Mouse (Mus musculus) urinary bladder, postnatal 14 days (tissue): ENCODE data around the gene Zbtb8b.
"Not testable (repeated sequence)": the region's sequence is repeated elsewhere in the genome, so short reads cannot be mapped to it uniquely, and the experiment has no call there.

ENCODE experiments used
- DNase-seq: peaks from one replicate; pipeline ENCODE4 v3.0.0; 2021; ENCODE audit warnings: low spot score

The Zbtb8b gene

DNA sequence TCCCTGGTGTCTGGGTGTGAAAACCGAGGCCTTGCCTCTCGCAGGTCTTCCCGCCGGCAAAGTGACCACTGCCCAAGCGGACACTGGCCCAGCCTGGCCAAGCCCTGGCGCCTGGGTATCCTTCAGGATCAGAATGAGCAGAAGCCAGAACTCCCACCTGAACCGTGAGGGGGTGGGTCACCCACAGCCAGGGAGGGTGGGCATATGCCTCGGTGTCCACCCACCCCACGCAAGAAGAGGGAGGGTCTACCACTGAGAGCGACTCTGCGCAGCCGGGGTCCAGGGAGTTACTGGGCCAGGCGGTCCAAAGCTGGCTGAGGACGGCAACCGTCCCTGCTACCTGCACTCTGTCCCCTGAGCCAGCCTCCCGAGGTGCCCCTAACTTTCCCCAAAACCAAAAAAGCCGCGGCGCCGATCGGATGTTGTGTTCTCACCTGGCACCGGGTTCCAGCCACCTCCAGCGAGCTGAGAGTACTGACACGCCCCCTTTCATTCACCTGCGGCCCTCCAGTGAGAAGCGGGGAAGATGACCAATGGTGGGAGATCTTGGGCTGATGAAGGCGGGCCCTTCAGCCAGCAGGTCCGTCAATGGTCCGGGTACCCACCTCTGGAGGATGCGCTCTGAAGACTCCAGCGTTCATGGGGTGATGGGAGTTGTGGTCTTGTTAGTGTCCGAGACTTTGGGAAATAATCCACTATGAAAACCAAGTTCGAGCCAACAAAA lies at the start of gene Zbtb8b:
Zbtb8b (minus strand) TSS at position 514 of the 724 bp plus-strand sequence.
- peak; percentile 79 for DNase-seq

DNA sequence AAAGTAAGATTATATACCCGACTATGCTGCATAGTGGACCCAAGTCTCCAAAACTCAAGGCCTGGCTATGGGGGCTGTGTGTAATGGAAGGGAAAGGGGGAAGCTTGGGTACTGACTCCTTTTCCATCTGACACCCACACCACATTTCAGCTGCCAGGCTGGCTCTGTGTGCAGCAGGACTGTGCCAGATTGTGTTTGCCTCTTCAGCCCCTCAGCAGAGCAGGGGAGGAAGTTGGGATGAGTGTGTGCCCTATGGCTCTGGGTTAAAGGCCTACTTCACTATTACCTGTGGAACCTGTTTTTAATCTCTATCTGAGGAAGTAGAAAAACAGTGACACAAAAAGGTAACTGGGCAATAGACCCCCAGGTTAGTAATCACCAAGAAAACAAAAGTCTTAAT lies 40.4 kb upstream of the Zbtb8b start:
- DNase-seq = no peak

GRCm38 (mm10) chr4:129479863-129480262 lies 39.2 kb upstream of the Zbtb8b start:
- DNase-seq = no peak

- DNase-seq = no peak
These were observed 35.4 kb upstream of the Zbtb8b start for GRCm38 (mm10) chr4:129476047-129476446.

DNA sequence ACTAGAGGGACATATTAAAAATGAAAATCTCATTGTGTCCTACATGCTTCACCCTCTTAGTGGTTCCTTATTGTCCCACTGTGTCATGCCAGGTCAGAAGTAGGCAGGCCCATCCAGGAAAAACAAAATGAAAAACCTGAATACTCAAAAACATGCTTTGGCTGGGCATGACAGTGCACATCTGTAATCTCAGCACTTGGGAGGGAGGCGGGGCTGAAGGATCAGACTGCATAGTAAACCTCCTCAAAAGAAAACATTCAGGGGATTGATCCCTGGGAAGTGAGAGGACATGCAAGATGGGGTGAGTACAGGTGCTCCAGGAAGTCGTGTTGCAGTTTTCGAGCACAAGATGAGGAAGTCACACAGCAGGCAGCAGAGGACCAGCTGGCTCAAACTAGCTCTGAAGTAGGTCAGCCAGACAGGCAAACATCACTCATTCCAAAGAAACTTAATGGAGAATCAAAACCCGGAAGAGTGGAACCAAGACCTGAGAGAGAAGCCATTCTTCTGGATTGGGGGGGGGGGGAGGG lies 23.7 kb upstream of the Zbtb8b start:
- DNase-seq = no peak

DNA sequence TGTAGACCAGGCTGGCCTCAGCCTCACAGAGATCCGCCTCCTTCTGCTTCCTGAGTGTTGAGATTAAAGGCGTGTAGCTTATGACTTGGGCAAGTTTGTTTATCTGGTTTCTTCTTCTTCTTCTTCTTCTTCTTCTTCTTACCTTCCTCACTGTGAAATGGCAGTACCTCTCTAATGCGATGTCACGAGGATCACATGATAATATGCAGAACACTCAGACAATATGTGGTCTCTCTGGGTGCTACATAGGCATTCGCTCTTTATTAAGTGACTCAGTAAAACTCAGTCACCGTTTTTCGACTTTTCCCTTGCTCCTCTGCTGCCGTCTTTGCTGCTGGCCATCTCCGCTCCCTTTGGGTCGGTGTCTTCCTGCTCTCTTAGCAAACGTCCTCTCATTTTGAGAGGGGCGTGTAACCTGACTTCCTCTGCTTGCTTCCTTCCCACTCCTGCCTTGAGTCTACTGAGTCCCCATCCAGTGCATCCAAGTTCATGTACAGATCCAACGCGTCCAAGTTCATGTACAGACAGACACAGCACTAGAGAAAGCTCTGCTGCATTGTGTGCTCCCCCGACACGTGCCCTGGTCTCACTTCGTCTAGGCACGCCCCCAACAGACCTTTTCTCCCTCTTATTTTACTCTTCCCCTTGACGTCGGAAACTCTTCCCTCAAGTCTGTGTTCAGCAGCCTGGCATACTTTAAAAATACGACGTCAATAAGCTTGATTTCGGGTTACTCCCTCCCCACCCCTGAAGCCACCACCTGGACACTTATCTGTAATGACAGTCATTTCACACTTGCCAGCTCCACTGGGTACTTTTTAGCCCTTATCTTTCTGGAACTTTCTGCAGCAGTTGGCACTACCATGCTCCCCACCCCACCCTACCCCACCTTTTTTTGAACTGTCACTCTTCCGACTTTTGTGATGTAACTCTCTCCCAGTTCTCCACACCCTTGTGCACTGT lies 22.7 kb upstream of the Zbtb8b start:
- DNase-seq = no peak

GRCm38 (mm10) chr4:129462118-129462517 lies 21.5 kb upstream of the Zbtb8b start:
- DNase-seq = no peak

- DNase-seq = peak; percentile 99
These were observed 20.7 kb upstream of the Zbtb8b start, which contains the start of gene Bsdc1 for GRCm38 (mm10) chr4:129461183-129461960. TSS of gene Bsdc1 (plus strand) at chr4:129461581.

DNA sequence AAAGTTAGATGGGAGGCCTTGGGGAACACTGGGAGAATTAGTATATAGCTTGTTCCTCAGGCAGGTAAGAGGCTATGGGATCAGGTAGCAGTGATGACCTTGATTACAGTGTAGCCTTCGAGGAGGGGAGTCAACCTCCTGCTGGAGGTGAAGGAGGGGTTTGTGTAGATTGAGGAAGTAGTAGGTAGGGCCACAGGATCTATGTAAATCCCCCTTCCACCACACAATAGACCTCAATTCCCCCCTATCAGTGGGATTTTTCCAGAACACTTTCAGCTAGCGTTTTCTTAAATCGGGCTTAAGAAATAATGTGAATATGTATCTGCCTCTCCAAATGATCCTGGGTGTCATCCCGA lies 20.2 kb upstream of the Zbtb8b start:
- DNase-seq = no peak

DNA sequence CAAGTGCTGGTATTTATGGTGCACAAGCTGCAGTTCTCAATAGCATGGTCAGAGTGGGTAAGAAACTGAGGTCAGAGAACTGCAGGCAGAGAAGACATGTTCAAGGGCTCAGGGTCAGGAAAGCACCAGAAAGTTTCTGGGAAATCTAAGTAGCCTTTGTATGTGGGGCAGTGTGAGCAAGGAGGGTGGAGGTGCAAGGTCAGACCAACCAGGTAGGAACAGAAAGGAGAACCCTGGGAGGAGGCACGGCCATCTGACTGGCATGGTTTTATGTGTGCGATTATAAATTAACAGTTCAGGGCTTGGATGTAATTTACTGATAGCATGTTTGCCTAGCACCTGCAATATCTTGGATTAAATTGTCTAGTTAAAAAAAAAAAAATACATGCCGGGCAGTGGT lies 19.1 kb upstream of the Zbtb8b start:
- no peak for DNase-seq

GRCm38 (mm10) chr4:129457311-129457710 lies 16.7 kb upstream of the Zbtb8b start:
- not testable (repeated sequence) for DNase-seq

DNA sequence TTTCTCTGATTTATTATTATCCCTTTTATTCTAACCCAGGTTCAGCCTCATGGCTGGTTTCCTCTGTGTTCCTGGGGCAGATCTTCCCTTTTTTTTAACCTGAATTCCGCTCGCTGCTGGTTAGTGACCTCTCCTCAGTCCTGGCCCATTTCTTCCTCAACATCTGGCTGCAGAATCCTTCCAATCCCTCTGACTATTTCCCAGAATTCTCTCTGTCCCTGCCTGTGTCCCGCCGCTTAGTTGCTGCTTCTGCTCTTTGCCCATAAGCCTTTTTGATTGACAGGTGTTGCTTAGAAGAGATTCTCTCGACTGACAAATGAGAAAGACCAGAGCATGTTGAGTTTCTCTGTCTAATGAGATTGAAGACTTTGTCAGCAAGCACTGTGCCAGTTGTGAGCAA lies 15.5 kb upstream of the Zbtb8b start:
- no peak for DNase-seq

GRCm38 (mm10) chr4:129455265-129455664 lies 14.6 kb upstream of the Zbtb8b start:
- DNase-seq = peak; percentile 64

DNA sequence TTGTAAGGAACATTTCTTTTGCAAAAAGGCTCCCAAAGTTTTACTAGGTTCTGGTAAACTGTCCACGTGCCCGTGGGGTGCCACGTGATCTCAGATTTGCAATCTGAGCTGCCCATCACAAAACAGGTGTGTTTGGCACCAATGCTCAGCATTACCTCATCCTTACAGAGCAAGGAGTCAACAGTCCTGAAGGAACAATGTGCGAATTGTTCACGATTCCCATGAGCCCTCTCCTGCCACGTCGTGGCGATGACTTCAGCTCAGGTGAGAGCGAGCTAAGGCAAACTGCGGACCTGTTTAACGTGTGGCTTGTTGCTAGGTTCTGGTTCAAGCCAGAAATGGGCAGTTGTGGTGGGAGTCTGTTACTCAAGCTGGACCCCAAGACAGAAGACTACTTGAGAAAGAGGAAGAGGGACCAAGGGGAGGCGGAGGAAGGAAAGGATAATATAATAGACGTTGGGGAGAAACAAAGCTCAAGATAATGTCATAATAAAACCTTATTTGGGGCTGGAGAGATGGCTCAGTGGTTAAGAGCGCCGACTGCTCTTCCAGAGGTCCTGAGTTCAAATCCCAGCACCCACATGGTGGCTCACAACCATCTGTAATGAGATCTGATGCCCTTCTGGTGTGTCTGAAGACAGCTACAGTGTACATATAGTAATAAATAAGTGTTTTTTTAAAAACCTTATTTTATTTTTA lies 11.0 kb upstream of the Zbtb8b start:
- no peak for DNase-seq

- DNase-seq = no peak
These were observed 10.2 kb upstream of the Zbtb8b start for GRCm38 (mm10) chr4:129450851-129451250.

- no peak for DNase-seq
These were observed 8.1 kb upstream of the Zbtb8b start for GRCm38 (mm10) chr4:129448713-129449112.

DNA sequence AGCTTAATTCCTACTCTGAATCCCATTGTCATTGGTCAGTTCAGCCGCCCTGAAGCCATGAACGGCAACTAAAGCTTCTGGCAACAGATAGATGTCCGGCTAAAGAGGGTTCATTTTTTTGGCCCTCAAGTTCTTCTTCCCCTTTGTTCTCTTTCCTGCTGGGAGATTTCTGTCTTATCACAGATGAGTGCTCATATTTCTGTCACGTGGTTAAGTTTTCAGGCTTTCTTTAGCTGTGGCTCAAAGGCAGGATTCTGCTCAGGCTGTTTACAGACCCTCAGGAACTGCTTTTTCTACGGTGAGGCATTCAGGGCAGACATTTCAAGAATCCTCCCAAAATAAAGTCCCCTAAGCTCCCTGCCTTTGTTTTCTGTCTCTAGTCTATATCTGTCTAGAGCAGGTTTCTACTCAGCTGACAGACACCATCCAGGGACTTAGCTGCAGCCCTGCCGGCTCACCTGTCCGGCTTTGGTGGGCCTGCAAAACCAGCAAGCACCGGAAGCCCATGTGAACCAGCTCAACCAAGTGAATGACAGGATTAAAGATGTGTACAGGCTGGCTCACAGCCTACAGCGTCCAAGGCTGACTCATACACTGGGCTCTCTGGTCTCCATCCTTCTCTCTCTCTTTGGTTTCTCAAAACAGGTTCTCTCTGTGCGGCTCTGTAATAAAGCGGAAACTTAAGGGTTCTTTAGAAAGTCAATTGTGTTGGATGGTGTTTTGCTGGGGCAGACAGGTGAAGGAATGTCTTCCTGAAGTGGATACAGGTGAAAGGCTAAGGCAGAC lies 7.3 kb upstream of the Zbtb8b start:
- DNase-seq = peak; percentile 43

DNA sequence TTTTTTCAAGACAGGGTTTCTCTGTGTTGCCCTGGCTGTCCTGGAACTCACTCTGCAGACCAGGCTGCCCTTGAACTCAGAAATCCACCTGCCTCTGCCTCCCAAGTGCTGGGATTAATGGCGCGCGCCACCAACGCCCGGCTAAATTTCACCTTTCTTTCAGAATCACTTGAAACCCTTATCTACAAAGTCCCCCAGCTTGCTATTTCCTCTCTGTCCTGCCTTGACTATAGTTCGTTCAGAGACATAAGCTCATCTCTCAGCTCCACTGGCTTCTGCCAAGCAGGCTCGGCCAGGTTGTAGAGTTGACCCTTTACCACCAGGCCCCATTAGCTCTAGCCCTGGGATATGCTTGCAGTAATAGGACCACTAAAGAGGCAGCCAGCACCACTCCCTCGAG lies 6.7 kb upstream of the Zbtb8b start:
- DNase-seq = no peak

GRCm38 (mm10) chr4:129441145-129441544 lies 492 bp upstream of the Zbtb8b start:
- DNase-seq = no peak

DNA sequence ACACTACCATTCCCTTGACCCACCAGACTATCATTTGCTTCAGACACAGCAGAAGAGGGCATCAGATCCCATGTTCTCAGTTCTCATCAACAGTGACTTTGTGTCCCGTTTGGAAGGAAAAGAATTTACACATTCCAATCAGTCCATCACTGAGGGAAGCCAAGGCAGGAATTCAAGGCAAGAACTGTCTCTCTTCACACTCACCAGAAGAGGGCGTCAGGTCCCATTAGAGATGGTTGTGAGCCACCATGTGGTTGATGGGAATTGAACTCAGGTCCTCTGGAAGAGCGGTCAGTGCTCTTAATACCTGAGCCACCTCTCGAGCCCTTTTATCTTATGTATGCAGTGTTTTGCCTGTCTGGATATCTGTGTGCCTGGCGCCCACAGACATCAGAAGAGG lies 22.3 kb downstream of the Zbtb8b start:
- no peak for DNase-seq

DNA sequence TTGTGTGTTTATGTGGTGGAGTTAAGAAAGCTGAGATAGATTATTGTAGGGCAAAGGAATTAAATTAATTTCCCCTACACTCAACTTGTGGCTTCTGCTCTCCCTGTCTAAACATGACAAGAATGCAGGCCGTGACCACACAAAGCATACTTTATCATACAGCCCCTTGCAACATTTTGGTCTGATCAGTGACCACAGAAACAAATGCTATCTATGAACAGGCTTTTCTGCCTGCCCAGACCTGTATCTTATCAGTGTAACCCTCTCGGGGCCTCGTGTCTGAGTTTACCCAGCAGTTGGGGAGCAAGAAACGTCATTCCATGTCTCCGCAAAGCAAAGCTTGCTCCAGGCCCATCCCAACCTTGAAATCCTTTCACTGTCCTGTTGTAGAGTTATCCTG lies 24.2 kb downstream of the Zbtb8b start:
- DNase-seq = peak; percentile 58
